Mouse (Mus musculus): ENCODE results near the gene Kcnh2. TPM values are rescaled to one million over a fixed set of nuclear protein-coding genes. Genes with fewer than 3 reads are reported as not detected.

The Kcnh2 gene
- total and polyA plus RNA-seq, 3 experiments: 1.8 to 6.8 TPM; not detected in 1

DNA sequence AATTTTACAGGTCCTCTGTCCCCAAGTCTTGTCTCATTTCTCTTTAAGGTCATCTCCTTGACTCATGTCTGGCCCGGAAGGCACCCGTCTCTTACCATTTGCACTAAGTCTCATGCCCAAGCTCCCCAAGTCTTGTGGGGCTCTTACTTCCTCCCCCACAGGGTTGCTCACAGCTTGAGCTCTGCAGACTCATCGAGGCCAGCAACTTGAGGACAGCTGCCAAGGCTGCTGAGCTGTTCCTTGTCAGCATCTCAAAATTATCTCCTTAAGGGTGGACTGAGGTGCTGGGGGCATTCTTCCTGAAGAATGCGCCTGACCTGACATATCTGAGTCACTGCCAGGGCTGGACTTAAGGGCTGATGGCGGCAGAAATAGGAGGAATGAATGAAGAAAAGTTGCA lies 68.2 kb downstream of the Kcnh2 start:
- Histone ChIP-seq H3K27ac (ENCODE audit: control insufficient read depth, low read depth, low read length) (no peak overlapping the region), H3K4me1 (ENCODE audit: control insufficient read depth in 1 of 2, insufficient read depth in 2 of 2, low read length in 2 of 2) (no peaks in the 10 kb centered on the region), H3K9ac (ENCODE audit: control insufficient read depth, low read depth, low read length, poor library complexity, severe bottlenecking) (no peak overlapping the region), H3K27me3 (ENCODE audit: control insufficient read depth in 1 of 2, insufficient read depth in 2 of 2, low read length in 2 of 2) (peaks cover 3 to 14% of the 10 kb centered on the region in 2 experiments; a peak in 3 of 4 replicates), H3K79me2 (ENCODE audit: control insufficient read depth, insufficient read depth, low read length, poor library complexity) (no peaks in the 10 kb centered on the region), H3K36me3 (ENCODE audit: control insufficient read depth in 1 of 2, insufficient read depth in 2 of 2, low read length in 2 of 2) (no peaks in the 10 kb centered on the region), H3K4me3 (ENCODE audit: control insufficient read depth in 1 of 2, insufficient read depth in 1 of 2, low read depth in 2 of 2, low read length in 2 of 2) (no peak overlapping the region), H3K9me3 (replicated peaks; ENCODE audit: insufficient read depth, low read length) (no peaks in the 10 kb centered on the region)
- TF ChIP-seq RAD21 (IDR thresholded peaks at IDR 0.05; ENCODE audit: low read depth, low read length) (no peak), TCF12 (IDR thresholded peaks at IDR 0.05; ENCODE audit: low read depth, low read length) (no peak), MYB (IDR thresholded peaks at IDR 0.05; ENCODE audit: low read depth, low read length) (no peak), JUND (IDR thresholded peaks at IDR 0.05; ENCODE audit: low read depth, low read length) (no peak), USF2 (IDR thresholded peaks at IDR 0.05; ENCODE audit: borderline replicate concordance in 1 of 2, insufficient read depth in 1 of 2, low read depth in 1 of 2, low read length in 2 of 2) (no peak), CHD1 (IDR thresholded peaks at IDR 0.05; ENCODE audit: low read depth, low read length) (no peak), ZNF384 (IDR thresholded peaks at IDR 0.05; ENCODE audit: low read depth, low read length) (no peak), RCOR1 (IDR thresholded peaks at IDR 0.05; ENCODE audit: low read depth, low read length) (no peak), HCFC1 (IDR thresholded peaks at IDR 0.05; ENCODE audit: low read depth, low read length) (no peak), MEF2A (IDR thresholded peaks at IDR 0.05; ENCODE audit: extremely low read depth, insufficient replicate concordance, low read depth, low read length, poor library complexity, severe bottlenecking) (no peak), POLR2AphosphoS2 (IDR thresholded peaks at IDR 0.05; ENCODE audit: low read length) (no peak)
- DNase-seq (ENCODE audit: low read depth, low spot score): no peak

DNA sequence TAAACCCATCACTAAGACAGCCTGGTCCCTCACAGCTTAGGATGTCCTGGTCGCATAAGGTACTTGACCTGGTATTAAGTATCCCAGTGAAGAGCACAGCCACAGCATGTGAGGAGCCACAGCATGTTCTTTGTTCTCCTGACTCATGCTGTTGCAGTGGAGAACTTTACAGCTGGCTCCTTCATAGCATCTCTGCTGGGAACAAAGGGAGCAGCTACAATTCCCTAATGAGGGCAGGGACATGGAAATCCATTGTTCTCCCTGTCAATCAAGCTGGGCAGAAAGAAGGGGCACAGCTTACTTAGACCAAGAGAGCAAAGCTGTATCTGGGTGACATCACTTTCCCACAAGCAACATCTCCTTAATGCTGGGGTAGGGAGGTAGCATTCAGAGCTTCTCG lies 70.9 kb downstream of the Kcnh2 start:
- H3K4me1 ChIP-seq (ENCODE audit: control insufficient read depth in 1 of 2, insufficient read depth in 2 of 2, low read length in 2 of 2): no peaks in the 10 kb centered on the region
- no peaks in the 10 kb centered on the region for H3K79me2 ChIP-seq (ENCODE audit: control insufficient read depth, insufficient read depth, low read length, poor library complexity)
- no peaks in the 10 kb centered on the region for H3K36me3 ChIP-seq (ENCODE audit: control insufficient read depth in 1 of 2, insufficient read depth in 2 of 2, low read length in 2 of 2)
- H3K9ac ChIP-seq (ENCODE audit: control insufficient read depth, low read depth, low read length, poor library complexity, severe bottlenecking): no peak overlapping the region
- H3K27ac ChIP-seq (ENCODE audit: control insufficient read depth, low read depth, low read length): no peak overlapping the region
- TF ChIP-seq EP300 (IDR thresholded peaks at IDR 0.05; ENCODE audit: low read depth in 1 of 2, low read length in 2 of 2) (no peak), HCFC1 (IDR thresholded peaks at IDR 0.05; ENCODE audit: low read depth, low read length) (no peak), JUND (IDR thresholded peaks at IDR 0.05; ENCODE audit: low read depth, low read length) (no peak), MYC (IDR thresholded peaks at IDR 0.05; ENCODE audit: low read depth, low read length) (no peak), CHD1 (IDR thresholded peaks at IDR 0.05; ENCODE audit: low read depth, low read length) (no peak), ZMIZ1 (IDR thresholded peaks at IDR 0.05; ENCODE audit: low read depth, low read length) (no peak), ELF1 (IDR thresholded peaks at IDR 0.05; ENCODE audit: low read depth, low read length) (no peak)
- no peak overlapping the region for H3K4me3 ChIP-seq (ENCODE audit: control insufficient read depth in 1 of 2, insufficient read depth in 1 of 2, low read depth in 2 of 2, low read length in 2 of 2)
- no peak for DNase-seq (ENCODE audit: low read depth, low spot score)
- peaks cover 4 to 18% of the 10 kb centered on the region in 2 experiments; a peak in 3 of 4 replicates for H3K27me3 ChIP-seq (ENCODE audit: control insufficient read depth in 1 of 2, insufficient read depth in 2 of 2, low read length in 2 of 2)
- H3K9me3 ChIP-seq (replicated peaks; ENCODE audit: insufficient read depth, low read length): no peaks in the 10 kb centered on the region
